Mouse (Mus musculus): ENCODE measurements around the gene Rwdd4a.

- no peak for TF ChIP-seq CTCF (IDR thresholded peaks at IDR 0.05; ENCODE audit: low read depth)
- no peak for TF ChIP-seq EP300 (IDR thresholded peaks at IDR 0.05; ENCODE audit: low read depth)
Measured at GRCm38 (mm10) chr8:47560801-47561200, 27.3 kb downstream of the Rwdd4a start.
